In the genomic region with DNA sequence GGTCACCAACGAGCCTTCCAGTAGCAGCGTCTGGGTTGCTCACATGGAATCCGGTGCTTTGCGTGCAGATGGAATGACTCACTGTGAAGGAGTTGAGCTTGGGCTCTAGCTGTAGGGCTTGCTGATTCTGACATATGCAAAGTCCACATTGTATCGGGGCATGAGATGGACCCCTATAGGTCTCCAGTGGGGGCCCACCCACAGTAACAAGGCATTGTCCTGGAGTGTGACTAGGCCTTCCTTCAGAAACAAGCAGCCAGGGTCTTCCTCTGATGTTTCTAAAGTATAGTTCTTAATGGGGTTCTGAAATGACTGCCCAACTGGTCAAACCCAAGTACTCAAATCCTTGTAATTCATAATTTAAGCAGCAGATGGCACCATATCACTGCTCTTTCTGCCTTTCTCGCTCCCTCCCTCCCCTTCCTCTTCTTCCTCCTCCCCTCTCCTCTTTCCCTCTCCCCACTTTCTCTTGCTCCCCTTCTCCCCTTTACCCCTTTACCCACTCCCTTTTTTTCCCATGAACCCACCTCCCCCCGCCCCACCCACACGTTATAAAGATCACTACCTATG, we compare ENCODE assay signal across 8 mouse cellular contexts. TPM values are rescaled to one million over a fixed set of nuclear protein-coding genes. Genes with fewer than 3 reads are reported as not detected.
DNase-seq lines count a peak whose midpoint lies in the region; ATAC-seq and TF ChIP-seq lines count a peak whose summit lies in the region.

No protein-coding gene starts in this region.

- no peaks in the 10 kb centered on the region for H3K9me3 ChIP-seq in neural tube, embryonic 11.5 days (ENCODE audit: control insufficient read depth, low read length)
- H3K9me3 ChIP-seq in midbrain, embryonic 14.5 days (ENCODE audit: control insufficient read depth, low read length): no peaks in the 10 kb centered on the region

- no peak for TF ChIP-seq POLR2A in cortical plate, adult 2 months (IDR thresholded peaks at IDR 0.05; ENCODE audit: extremely low read depth, insufficient read depth, low read length)

- no peak overlapping the region for H3K4me3 ChIP-seq in gastrocnemius, adult 2 months
- H3K4me3 ChIP-seq in neural tube, embryonic 11.5 days (ENCODE audit: low read depth, low read length): no peak overlapping the region
- H3K4me3 ChIP-seq in cortical plate, adult 2 months (ENCODE audit: insufficient read depth, low read length): no peak overlapping the region
- no peak overlapping the region for H3K4me3 ChIP-seq in midbrain, embryonic 14.5 days (replicated peaks; ENCODE audit: low read depth, low read length)

- intact Hi-C loops in gastrocnemius, adult 2 months (cut with DNase I): loop anchor here (2.0 kb wide), 1 partner anchor 455 kb away; no protein-coding TSS in a partner anchor

- H3K9ac ChIP-seq in neural tube, embryonic 11.5 days (ENCODE audit: low read length): no peak overlapping the region
- H3K9ac ChIP-seq in midbrain, embryonic 14.5 days (replicated peaks; ENCODE audit: low read length): no peak overlapping the region

- H3K4me2 ChIP-seq in neural tube, embryonic 11.5 days (ENCODE audit: low read depth): no peak overlapping the region
- H3K4me2 ChIP-seq in midbrain, embryonic 14.5 days (ENCODE audit: low read length): no peak overlapping the region

- DNase-seq in gastrocnemius, adult 2 months: no peak
- no peak for DNase-seq in gastrocnemius, postnatal 10 days
- DNase-seq in neural tube, embryonic 11.5 days (ENCODE audit: low spot score): peak; percentile 12
- DNase-seq in neural tube, embryonic 10.5 days (ENCODE audit: extremely low spot score, low spot score): no peak
- DNase-seq in midbrain, embryonic 14.5 days: peak; percentile 82
- DNase-seq in urinary bladder, postnatal 4 days (ENCODE audit: low spot score in 2 of 2): no peak
- DNase-seq in right cerebral cortex, postnatal 10 days (ENCODE audit: low spot score in 2 of 2): no peak

- H3K4me1 ChIP-seq in neural tube, embryonic 11.5 days (ENCODE audit: control insufficient read depth, insufficient read depth, low read length): no peaks in the 10 kb centered on the region
- no peaks in the 10 kb centered on the region for H3K4me1 ChIP-seq in cortical plate, adult 2 months (ENCODE audit: control insufficient read depth, insufficient read depth, low read length)
- no peaks in the 10 kb centered on the region for H3K4me1 ChIP-seq in midbrain, embryonic 14.5 days (ENCODE audit: control insufficient read depth, insufficient read depth, low read length)

- ATAC-seq in neural tube, embryonic 11.5 days (ENCODE audit: insufficient read depth, low FRiP score, low TSS enrichment): no peak
- no peak for ATAC-seq in midbrain, embryonic 14.5 days (ENCODE audit: low FRiP score, low TSS enrichment)

- no peaks in the 10 kb centered on the region for H3K27me3 ChIP-seq in neural tube, embryonic 11.5 days (ENCODE audit: control insufficient read depth, insufficient read depth, low read length)
- no peaks in the 10 kb centered on the region for H3K27me3 ChIP-seq in midbrain, embryonic 14.5 days (ENCODE audit: control insufficient read depth, insufficient read depth, low read length)

- peak; percentile 67 for TF ChIP-seq CTCF in gastrocnemius, adult 2 months (IDR thresholded peaks at IDR 0.05)
- TF ChIP-seq CTCF in cortical plate, adult 2 months (IDR thresholded peaks at IDR 0.05; ENCODE audit: extremely low read depth, insufficient read depth, low read length): peak; percentile 66

- H3K27ac ChIP-seq in gastrocnemius, adult 2 months: no peak overlapping the region
- no peak overlapping the region for H3K27ac ChIP-seq in neural tube, embryonic 11.5 days (ENCODE audit: low read depth, low read length)
- no peak overlapping the region for H3K27ac ChIP-seq in cortical plate, adult 2 months (ENCODE audit: insufficient read depth, low read length)
- no peak overlapping the region for H3K27ac ChIP-seq in midbrain, embryonic 14.5 days (replicated peaks; ENCODE audit: low read depth, low read length)

- no peaks in the 10 kb centered on the region for H3K36me3 ChIP-seq in neural tube, embryonic 11.5 days (ENCODE audit: control insufficient read depth, insufficient read depth, low read length)
- no peaks in the 10 kb centered on the region for H3K36me3 ChIP-seq in midbrain, embryonic 14.5 days (ENCODE audit: control insufficient read depth, insufficient read depth, low read length)

- 47% methylated on average over 8 of the region's 8 CpGs for WGBS in neural tube, embryonic 11.5 days
- 49% methylated on average over 8 of the region's 8 CpGs for WGBS in midbrain, embryonic 14.5 days

RNA-seq across cellular contexts. Expression of gene Tfap2a, which starts 46.1 kb away (rescaled TPM):
- total RNA-seq in gastrocnemius, adult 2 months (2021): under 1 TPM in 1 of 2 experiments, not detected in 1; 0.06 TPM
- under 1 TPM; 0.16 to 0.29 TPM for total RNA-seq in gastrocnemius, postnatal 10 days (2021)
- 12.9 and 13.7 TPM in 2 replicates for polyA plus RNA-seq in neural tube, embryonic 11.5 days (2014; fragmentation: Nextera tagmentation; extraction: Ambion mirVana)
- polyA plus RNA-seq in cortical plate, adult 2 months (2012; rRNA removed): 0.15 and 0.23 TPM in 2 replicates
- polyA plus RNA-seq in midbrain, embryonic 14.5 days (2014; fragmentation: Nextera tagmentation; extraction: Ambion mirVana): 11.6 and 11.8 TPM in 2 replicates

Comparison
In these comparisons a context has a peak if more than half of its experiments do, and no peak if none do; other contexts are left out.
1. DNase-seq: peak in neural tube, embryonic 11.5 days (single experiment) and midbrain, embryonic 14.5 days (single experiment); none in gastrocnemius, adult 2 months (single experiment), gastrocnemius, postnatal 10 days (single experiment), neural tube, embryonic 10.5 days (single experiment), urinary bladder, postnatal 4 days (0 of 2) and right cerebral cortex, postnatal 10 days (0 of 2).
2. RNA of gene Tfap2a, which starts 46.1 kb away (polyA plus RNA-seq): 12.9 to 13.7 TPM in neural tube, embryonic 11.5 days and 11.6 to 11.8 TPM in midbrain, embryonic 14.5 days; 0.15 to 0.23 TPM in cortical plate, adult 2 months; every median in the first group is over 10 times any median in the second.